Mouse (Mus musculus): ENCODE results near the gene Supt6.

Supt6 gene

GRCm38 (mm10) chr11:78223586-78223985 lies 22.2 kb downstream of the Supt6 start:
- WGBS: 78% methylated on average over 4 of the region's 4 CpGs

- 50% methylated on average over 11 of the region's 11 CpGs for WGBS
Measured at GRCm38 (mm10) chr11:78215709-78216317, 30.0 kb downstream of the Supt6 start.

DNA sequence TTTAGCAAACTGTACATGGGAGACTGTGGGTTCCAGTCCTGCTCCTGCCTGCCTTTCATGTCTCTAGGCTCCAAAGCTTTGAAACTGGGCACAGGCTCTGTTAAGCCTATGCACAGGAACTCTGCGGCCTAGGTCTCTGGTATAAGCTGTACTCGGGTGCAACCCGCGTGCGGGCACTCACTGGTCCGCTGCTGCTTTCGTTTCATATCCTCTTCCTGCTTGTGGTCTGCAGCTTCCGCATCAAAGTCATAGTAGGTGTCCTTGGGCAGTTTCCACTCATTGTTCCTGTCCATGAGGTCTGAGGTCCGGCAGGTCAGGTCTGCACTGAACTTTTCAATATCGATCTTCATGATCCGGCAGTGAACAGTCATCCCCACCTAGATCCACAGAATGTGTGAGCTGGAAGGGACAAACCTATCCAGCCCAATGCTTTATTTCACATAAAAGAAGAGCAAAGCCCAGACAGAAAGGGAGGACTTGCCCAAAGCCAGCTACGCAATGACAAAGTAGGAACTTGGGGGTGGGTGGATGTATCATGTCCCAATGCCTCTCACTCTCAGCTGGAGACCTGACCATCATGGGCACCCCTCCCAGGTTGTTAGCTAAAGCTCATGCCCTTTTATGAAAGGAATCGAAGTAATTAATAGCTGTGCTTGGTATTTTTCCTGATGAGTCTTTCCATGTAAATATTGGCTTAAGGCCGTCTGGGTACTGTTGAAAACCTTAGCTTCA lies 32.5 kb downstream of the Supt6 start:
- 88% methylated on average over 14 of the region's 14 CpGs for WGBS

DNA sequence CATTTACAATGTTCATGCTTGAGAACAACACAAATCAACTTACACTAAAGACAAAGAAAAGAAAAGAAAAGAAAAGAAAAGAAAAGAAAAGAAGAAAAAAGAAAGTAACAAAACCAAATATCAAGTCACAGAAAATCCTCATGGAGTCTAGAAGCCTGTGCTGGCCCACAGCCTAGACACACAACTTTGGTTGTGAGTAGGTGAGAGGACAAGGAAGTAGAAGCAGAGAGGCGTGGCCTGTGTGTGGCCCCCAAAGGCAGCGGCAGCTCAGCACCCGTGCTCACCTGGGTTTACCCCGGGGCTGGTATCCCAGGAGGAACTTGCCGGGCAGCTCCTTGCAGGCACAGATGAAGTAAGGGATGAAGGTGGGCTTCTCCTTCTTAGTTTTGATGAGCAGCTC lies 34.3 kb downstream of the Supt6 start:
- 90% methylated on average over 5 of the region's 5 CpGs for WGBS

DNA sequence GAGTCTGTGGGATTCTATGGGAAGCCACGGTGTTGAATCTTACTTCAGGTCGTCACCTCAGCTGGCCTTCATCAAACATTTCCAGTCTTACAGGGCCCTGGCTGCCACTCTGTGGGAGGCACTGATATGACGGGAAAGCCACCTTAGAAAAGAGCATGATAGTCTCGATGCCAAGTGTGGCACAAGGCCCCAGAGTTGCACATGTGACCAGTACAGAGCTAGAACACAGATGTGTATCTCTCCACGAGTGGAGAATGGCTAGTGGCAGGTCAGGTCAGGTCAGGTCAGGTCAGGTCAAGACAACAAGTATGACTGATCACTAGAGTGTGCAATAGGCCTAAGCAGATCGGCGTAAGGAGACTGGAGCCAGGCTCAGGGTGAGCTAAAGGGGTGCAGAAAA lies 35.2 kb downstream of the Supt6 start:
- 71% methylated on average over 7 of the region's 7 CpGs for WGBS

DNA sequence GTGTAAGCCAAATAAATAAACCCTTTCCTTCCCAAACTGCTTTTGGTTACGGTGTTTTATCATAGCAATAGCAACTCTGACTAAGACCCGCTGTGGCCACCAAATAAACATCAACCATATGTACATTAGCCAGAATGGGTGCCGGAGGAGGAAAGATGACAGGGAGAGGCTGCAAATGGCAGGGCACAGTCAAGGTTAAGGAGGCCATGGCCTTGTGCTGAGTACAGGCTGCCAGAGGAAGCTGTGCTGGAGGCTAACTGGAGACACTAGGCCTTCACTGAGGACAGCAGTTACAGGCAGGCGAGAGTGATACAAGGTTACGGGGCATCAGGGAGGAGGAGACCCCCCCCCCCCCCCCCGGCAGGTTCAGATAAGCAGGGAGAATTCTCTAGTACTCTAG lies 35.9 kb downstream of the Supt6 start:
- 89% methylated on average over 6 of the region's 6 CpGs for WGBS

- WGBS: 91% methylated on average over 7 of the region's 7 CpGs
Measured at GRCm38 (mm10) chr11:78207190-78207589, 38.6 kb downstream of the Supt6 start.

DNA sequence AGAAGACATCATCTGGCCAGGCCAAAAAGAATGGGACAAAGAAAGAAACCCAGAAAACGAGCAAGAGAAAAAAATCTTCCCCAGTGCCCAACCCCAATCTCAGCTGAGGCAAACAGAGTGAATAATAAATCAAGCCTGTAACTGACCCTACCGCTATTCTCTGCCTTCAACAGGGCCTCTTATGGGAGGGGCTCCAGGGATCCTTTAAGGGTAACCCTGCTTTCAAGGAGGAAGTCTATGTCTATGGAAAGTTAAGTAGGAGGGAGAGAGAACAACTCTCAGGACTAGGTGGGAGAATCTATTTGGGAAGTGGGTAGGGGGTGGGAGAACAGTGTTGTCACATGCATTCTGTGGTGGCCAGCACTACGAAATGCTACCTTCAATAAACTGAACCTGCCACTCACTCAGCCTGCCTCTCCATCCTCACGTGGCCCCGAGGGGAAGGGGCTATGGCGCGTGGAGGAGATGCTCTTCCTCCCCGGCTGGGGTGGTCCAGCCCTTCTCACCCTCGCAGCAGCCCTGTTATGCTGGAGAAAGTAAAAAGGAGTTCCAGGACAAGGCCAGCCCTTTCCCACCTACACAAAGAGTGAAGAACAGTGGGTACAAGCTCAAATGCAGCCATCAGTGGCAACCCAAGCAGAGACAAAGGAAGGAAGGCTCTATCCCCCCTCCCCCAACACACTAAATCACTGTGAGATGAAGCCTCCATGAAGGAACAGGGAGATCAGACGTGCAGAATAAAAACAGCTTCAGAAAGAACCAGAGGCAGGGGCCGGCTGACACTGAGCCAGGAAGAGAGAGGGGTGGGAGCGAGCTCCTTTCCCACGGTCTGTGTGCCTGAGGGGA lies 40.2 kb downstream of the Supt6 start:
- WGBS: 57% methylated on average over 13 of the region's 13 CpGs

DNA sequence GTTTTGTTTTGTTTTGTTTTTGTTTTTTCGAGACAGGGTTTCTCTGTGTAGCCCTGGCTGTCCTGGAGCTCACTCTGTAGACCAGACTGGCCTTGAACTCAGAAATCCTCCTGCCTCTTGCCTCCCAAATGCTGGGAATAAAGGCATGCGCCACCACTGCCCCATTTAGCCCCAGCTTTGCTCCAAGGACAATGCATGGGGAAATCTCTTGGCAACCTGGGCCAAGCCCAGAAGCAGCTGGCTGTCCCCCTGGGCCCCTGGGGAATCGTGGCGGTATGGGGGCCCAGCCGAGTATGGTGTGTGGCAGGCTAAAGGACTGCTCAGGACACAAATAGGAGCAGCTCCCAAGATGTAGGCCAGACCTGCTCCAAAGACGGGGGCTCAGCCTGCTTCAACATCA lies 41.5 kb downstream of the Supt6 start:
- WGBS: 65% methylated on average over 6 of the region's 6 CpGs

DNA sequence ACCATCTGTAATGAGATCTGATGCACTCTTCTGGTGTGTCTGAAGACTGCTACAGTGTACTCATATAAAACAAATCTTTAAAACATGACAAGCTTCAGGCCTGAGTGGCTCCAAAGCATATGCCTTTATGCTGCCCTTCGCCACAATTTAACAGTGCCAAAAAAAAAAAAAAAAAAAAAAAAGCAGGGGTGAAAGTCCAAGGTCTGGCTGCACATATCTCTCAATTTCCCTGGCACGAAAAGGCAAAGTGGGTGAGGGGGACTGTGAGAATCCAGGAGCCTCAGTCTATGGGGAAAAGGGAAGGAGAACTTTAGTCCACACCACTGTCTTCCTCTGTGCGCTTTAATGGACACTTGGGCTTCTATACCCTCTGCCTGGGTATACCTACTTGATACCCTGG lies 43.4 kb downstream of the Supt6 start:
- 87% methylated on average over 3 of the region's 3 CpGs for WGBS

GRCm38 (mm10) chr11:78195101-78195863 lies 50.5 kb downstream of the Supt6 start:
- 65% methylated on average over 23 of the region's 23 CpGs for WGBS

GRCm38 (mm10) chr11:78194411-78195100 lies 51.2 kb downstream of the Supt6 start:
- 9% methylated on average over 30 of the region's 30 CpGs for WGBS

DNA sequence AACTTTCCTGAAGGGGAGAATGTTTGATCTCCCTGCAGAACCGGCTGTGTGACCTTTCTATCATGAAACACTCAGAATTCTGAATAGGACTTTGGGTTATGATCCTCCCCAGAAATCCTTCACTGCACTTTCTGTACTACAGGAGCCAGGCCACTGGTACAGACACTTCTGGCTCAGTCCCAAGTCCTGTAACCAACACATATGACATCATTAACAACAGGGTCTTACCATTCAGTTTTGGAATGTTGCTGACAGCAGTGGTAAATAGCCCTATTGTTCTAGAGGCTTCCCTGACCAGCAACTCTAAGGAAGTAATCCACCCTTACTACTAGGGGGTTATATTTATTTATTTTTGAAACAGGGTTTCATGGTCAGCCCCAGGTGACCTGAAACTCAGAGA lies 52.7 kb downstream of the Supt6 start, which contains the start of gene Proca1:
TSS of gene Proca1 (plus strand) at position 280 of the 400 bp plus-strand sequence.
- 64% methylated on average over 1 of the region's 1 CpGs for WGBS

DNA sequence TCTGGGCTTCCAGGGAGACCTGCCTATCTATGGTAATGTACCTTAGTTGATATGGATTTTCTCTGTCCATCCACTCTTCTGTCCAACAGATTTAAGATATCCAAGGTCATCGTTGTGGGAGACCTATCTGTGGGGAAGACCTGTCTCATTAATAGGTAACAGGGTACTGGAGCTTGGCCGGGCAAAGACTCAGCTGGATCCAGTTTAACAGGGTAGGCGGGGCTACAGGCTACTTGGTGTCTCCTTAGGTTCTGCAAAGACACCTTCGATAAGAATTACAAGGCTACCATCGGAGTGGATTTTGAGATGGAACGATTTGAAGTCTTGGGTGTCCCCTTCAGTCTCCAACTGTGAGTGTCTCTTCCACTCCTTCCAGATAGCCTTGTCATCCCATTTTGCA lies 55.7 kb downstream of the Supt6 start:
- WGBS: 73% methylated on average over 6 of the region's 6 CpGs

GRCm38 (mm10) chr11:78189234-78190040 lies 56.4 kb downstream of the Supt6 start:
- 2% methylated on average over 42 of the region's 42 CpGs for WGBS

DNA sequence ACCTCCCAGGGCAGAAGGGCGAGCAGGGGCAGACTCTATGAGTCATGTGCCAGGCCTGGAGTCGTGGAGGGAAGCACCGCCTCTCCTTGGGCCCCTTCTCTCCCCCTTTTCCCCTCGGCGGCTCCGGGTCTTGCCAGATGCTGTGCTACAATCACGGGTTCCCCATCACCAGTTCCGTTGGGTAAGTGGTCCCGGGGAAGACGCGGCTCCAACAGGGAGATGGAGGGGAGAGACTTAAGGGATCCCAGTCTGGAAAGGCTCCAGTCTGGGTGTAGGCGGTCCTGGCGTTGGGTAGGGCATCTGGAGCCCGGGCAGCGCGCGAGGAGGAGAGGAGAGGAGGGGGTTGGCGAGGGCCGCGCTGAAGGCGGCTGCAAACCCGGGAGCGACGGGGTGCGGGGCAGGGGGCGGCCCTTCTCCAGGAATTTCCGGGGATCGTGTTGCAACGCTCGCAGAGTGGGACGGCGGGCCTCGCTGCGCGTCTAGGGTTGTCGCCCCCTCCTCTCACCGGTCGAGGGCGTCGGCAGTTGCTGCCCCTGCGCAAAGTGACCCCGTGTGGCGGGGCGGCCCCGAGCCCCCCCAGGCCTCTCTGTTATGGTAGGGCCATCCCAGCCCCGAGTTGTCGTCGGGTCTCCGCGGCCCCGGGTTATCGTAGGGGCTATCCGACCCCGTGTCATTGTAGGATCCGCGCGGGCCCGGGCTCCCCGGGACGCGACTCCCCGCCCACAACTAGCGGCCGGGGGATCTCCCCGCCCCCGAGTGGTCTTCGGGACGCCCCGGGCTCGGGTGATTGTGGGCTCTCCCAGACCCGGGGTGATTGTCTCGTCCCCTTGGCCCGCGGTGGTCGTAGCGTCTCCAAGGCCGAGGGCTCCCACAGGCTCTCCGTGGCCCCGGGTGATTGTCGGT lies 57.2 kb downstream of the Supt6 start, which contains the start of gene Rab34:
TSS of gene Rab34 (plus strand) at position 100 of the 903 bp plus-strand sequence.
- under 1% methylated on average over 80 of the region's 80 CpGs for WGBS

GRCm38 (mm10) chr11:78184702-78185101 lies 61.1 kb downstream of the Supt6 start:
- 85% methylated on average over 6 of the region's 6 CpGs for WGBS

DNA sequence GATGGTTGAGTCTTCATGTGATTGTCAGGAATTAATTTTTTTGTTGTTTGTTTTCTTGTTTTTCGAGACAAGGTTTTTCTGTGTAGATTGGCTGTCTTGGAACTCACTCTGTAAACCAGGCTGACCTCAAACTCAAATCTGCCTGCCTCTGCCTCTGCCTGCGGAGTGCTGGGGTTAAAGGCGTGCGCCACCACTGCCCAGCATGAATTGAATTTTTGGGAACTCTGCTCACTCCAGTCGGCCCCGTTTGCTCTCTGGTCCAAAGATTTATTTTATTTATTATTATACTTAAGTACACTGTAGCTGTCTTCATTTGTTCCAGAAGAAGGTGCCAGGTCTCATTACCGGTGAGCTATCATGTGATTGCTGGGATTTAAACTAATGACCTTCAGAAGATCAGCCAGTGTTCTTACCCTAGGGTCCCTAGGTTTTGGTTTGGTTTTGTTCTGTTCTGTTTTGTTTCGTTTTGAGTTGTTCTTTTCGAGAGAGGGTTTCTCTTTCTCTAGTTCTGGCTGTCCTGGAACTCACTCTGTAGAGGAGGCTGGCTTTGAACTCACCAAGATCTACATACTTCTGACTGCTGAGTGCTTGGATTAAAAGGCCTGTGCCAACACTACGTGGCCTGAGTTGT lies 61.8 kb downstream of the Supt6 start:
- WGBS: 49% methylated on average over 10 of the region's 10 CpGs
